Mouse (Mus musculus) MEL-GATA-1-ER (cell line): Measurements from ENCODE around the gene Cenpx.

Source experiments
- DNase-seq: peaks from one replicate; pipeline ENCODE4 v3.0.0-alpha.2; 2012; ENCODE audit warnings: low read depth; ENCODE audit errors: extremely low read depth

Cenpx gene

DNA sequence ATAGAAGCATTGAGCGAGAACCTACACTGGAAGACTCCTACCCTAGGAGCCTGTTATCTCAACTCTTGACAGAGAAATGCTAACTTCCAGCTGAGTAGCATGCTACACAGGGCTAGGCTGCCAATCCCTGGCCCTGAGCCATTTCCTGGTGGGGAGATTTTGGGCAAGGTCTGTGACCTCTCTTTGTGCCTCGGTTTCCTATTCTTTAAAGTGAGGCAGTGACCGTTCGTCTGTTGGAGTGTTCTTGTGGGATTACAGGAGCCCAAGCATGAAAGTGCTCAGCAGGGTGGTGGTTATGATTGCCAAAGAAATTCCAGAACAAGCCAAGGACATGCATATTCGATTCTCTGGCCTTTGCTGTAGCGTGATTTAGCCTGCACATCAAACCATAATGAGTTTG is 50.8 kb downstream of the Cenpx start:
- DNase-seq: no peak

DNA sequence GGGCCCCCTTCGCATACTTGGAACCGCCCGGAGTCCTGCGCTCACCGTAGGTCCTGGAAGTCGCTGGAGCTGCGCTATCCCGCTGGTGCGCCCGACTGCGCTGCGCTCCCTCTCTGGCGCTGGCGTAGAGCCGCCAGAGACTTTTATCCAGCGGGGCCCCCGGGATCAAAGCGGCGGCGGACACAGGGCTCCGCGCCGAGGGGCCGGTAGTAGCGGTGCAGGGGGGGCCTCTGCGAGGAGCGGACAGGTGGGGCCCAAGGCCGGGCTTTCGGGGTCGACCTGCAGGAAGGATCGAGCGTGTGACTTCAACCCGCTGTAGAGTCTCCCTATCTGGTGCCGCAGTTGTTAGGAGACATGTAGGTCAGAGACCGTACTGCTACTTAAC is 52.5 kb downstream of the Cenpx start, which contains the start of gene Notum:
TSS of gene Notum (minus strand) at position 100 of the 385 bp plus-strand sequence.
- DNase-seq: no peak
